Mouse (Mus musculus) layer of hippocampus, adult 2 months (tissue): ENCODE measurements around the gene Rce1. TPM values are rescaled to one million over a fixed set of nuclear protein-coding genes. Genes with fewer than 3 reads are reported as not detected.

Experiments used
- DNase-seq, 2 experiments: peaks; one replicate each; pipeline ENCODE4 v3.0.0; 2022; ENCODE audit warnings: low spot score in 2 of 2
- H3K27ac ChIP-seq: fragments of 200-600 bp; 2 replicates; pipeline ENCODE4 v1.8.1; 2022
- H3K4me3 ChIP-seq: fragments of 200-600 bp; 2 replicates; pipeline ENCODE4 v1.8.1; 2022; ENCODE audit warnings: mild to moderate bottlenecking
- CTCF ChIP-seq: fragments of 200-600 bp; conservative IDR thresholded peaks from 2 replicates; pipeline ENCODE4 v1.8.1; 2022; ENCODE audit warnings: antibody characterized with exemption, mild to moderate bottlenecking, moderate library complexity
- total RNA-seq, 2 experiments: library from RNA; stranded (reverse); gene quantifications; 2 replicates each; pipeline ENCODE4 v1.2.3; 2021

Rce1 gene
- total RNA-seq, 2 experiments from 2014 or later = 19.1 to 22.8 TPM

- TF ChIP-seq CTCF = no peak
- Histone ChIP-seq H3K27ac (no peak overlapping the region), H3K4me3 (no peak overlapping the region)
- no peak for DNase-seq
Measured at GRCm38 (mm10) chr19:4623419-4623818, 2.0 kb downstream of the Rce1 start.

GRCm38 (mm10) chr19:4622780-4623179 lies 2.7 kb downstream of the Rce1 start:
- no peak overlapping the region for H3K27ac ChIP-seq
- no peak for TF ChIP-seq CTCF
- no peak overlapping the region for H3K4me3 ChIP-seq
- DNase-seq = no peak

DNA sequence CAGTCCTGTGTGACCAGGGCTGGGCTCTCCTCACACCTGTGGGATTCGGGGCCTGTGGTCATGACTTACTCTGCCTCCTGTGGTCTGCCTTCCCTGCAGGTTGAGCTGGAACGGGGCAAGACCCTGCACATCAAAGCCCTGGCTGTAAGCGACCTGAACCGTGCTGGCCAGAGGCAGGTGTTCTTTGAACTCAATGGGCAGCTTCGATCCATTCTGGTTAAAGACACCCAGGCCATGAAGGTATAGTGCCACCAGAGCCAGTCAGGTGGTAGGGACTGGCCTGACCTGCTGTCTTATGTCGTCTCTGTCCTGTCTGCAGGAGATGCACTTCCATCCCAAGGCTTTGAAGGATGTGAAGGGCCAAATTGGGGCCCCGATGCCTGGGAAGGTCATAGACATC lies 4.7 kb downstream of the Rce1 start:
- TF ChIP-seq CTCF = no peak
- no peak for DNase-seq

GRCm38 (mm10) chr19:4619461-4619860 lies 6.0 kb downstream of the Rce1 start:
- Histone ChIP-seq H3K4me3 (no peak overlapping the region), H3K27ac (no peak overlapping the region)
- no peak for DNase-seq
- no peak for TF ChIP-seq CTCF

More for the DNA sequence above, 4.7 kb downstream of the Rce1 start:
- Histone ChIP-seq H3K4me3 (no peak overlapping the region), H3K27ac (no peak overlapping the region)

GRCm38 (mm10) chr19:4618183-4618582 lies 7.3 kb downstream of the Rce1 start:
- no peak for DNase-seq
- peak; percentile 71 for TF ChIP-seq CTCF
- no peak overlapping the region for H3K27ac ChIP-seq
- H3K4me3 ChIP-seq = no peak overlapping the region

- no peak for DNase-seq
- Histone ChIP-seq H3K4me3 (no peak overlapping the region), H3K27ac (no peak overlapping the region)
- no peak for TF ChIP-seq CTCF
Measured at GRCm38 (mm10) chr19:4616546-4616945, 8.9 kb downstream of the Rce1 start.

- TF ChIP-seq CTCF = peak; percentile 62
- DNase-seq = peak; percentile 88 to 91
- Histone ChIP-seq H3K27ac (peak within 1 kb of the TSS; percentile 97), H3K4me3 (peak within 1 kb of the TSS; percentile 83)
Measured at GRCm38 (mm10) chr19:4615151-4616093, 10.0 kb downstream of the Rce1 start, which contains the start of gene Lrfn4. Gene Lrfn4, minus strand, starts transcription at chr19:4615667.

- Histone ChIP-seq H3K4me3 (peak overlapping the region; percentile 83), H3K27ac (peak overlapping the region; percentile 97)
- no peak for DNase-seq
- TF ChIP-seq CTCF = no peak
Measured at GRCm38 (mm10) chr19:4614305-4615150, 10.9 kb downstream of the Rce1 start.

DNA sequence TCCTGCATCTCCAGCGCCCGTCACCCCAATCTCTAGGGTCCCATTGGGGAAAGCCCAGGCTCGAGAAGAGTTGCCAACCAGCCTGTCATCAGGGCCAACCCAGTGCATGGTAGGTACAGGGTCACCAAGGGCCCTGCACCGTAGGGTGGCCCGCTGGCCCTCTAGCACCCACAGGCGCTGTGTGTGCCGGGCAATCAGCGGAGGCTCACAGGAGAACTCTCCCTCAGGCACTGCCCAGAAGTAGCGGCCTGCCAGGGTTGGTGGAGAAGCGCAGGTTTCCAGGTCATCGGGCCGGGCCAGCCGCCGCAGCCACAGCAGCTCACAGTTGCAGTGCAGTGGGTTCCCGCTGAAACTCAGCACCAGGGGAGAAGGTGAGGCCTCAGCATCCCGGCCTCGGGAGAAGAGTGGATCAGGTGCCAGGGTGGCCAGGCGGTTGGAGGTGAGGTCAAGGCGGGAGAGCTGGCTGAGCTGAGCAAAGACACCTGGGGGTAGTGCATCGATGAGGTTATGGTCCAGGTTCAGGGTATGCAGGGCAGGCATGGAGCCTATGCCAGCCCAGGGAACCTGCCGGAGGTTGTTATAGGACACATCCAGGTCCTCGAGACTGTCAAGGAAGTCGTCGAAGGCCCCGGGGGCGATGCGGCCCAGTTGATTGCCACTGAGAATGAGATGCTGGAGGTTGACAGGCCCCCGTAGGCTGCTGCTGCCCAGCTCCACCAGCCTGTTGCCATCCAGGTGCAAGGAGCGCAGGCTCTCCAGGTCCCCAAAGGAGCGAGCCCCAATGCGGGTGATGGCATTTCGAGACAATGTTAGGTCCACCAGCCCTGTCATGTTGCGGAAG lies 11.8 kb downstream of the Rce1 start:
- peak overlapping the region; percentile 97; the same call in 1 of the 2 replicates for H3K27ac ChIP-seq

DNA sequence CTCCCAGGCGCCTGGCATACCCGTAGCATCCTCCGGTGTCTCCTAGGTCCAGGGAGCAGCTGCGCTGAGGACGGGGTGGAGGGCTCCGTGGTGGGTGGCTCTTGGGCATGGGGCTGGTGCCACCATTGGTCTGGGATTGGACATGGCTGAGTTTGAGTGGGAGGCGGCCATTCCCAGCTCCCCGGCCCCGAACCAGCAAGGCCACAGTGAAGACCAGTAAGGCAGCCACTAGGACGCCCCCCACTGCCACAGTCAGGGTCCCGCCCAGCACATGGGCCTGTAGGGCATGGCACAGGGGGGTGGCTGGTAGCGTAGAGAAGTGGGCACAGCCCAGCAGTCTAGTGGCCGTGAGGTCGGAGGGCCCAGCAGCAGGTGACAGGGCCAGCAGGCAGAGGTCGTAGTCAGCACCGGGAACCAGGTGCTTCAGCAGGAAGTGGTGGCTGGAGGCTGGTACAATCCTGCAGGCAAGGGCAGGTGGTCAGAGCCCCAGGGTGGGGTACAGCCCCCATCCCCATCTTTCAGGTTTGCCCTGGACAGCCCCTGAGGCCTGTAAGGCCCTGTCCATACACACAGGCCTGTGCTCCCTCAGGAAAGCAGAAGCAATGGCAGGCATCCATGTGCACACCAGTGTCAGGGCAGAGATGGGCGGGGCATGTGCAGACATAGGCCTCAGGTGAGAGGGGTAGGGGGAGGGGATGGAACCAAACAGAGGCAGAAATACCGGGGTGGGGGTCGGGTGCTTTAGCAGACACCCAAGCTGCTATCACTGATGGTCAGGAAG lies 13.1 kb downstream of the Rce1 start:
- no peak for TF ChIP-seq CTCF
- Histone ChIP-seq H3K27ac (no peak overlapping the region), H3K4me3 (no peak overlapping the region; the same call in 1 of the 2 replicates)
- no peak for DNase-seq

More for the DNA sequence above, 11.8 kb downstream of the Rce1 start:
- H3K4me3 ChIP-seq = peak overlapping the region; percentile 83
- DNase-seq = no peak
- TF ChIP-seq CTCF = no peak

GRCm38 (mm10) chr19:4610109-4610508 lies 15.3 kb downstream of the Rce1 start:
- Histone ChIP-seq H3K27ac (no peak overlapping the region), H3K4me3 (no peak overlapping the region)
- TF ChIP-seq CTCF = no peak
- DNase-seq = no peak

DNA sequence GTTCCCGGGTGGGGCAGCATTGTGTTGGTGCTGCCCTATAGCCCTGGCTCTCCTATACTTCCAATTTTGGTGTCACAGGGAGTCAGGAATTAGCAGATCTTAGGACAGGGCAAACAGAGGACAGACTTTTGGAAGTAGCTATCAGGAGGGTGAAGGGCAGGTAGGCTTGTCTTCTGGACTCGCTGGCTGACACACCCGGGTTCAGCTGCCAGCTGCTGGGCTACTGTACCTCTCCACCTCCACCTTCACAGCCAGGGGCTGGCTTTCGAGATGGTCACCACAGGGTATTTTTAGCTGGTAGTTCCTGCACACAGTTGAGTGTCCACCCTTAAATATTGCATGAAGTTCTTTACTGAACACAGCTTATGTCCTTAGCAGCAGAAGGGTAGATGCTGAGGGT lies 16.9 kb downstream of the Rce1 start:
- H3K27ac ChIP-seq = no peak overlapping the region
- no peak for DNase-seq
- no peak for TF ChIP-seq CTCF
- no peak overlapping the region for H3K4me3 ChIP-seq
